Mouse (Mus musculus) C2C12 (cell line): ENCODE data around the gene Bcl2l1.

Source experiments
- CTCF ChIP-seq: IDR thresholded peaks from one replicate; pipeline ENCODE4 v1.5.1; 2011; ENCODE audit not compliant: control insufficient read depth, insufficient read depth, insufficient read length
- MAX ChIP-seq: IDR thresholded peaks from one replicate; pipeline ENCODE4 v1.6.1; 2011; ENCODE audit warnings: mild to moderate bottlenecking, control low read depth
- MYOD1 ChIP-seq: IDR thresholded peaks from one replicate; pipeline ENCODE4 v1.6.1; 2011; ENCODE audit warnings: low read depth; ENCODE audit not compliant: control insufficient read depth, insufficient read length
- MYOG ChIP-seq: IDR thresholded peaks from one replicate; pipeline ENCODE4 v1.6.1; 2011; ENCODE audit not compliant: control insufficient read depth, insufficient read length; ENCODE audit errors: extremely low read depth
- USF1 ChIP-seq: IDR thresholded peaks from one replicate; pipeline ENCODE4 v1.6.1; 2011; ENCODE audit warnings: low read depth, mild to moderate bottlenecking, control low read depth, moderate library complexity

- TF ChIP-seq CTCF (no peak), USF1 (no peak), MYOD1 (no peak), MYOG (no peak), MAX (no peak)
Observed at GRCm38 (mm10) chr2:152839256-152839655, 7.7 kb upstream of the Bcl2l1 start.
